Mouse (Mus musculus) embryonic fibroblast, embryonic 13.5 days (primary cell): Measurements from ENCODE around the gene Nsun5.

Experiments used
- CTCF ChIP-seq: IDR thresholded peaks from 2 replicates; pipeline ENCODE4 v1.5.1; 2011; ENCODE audit warnings: mild to moderate bottlenecking, control low read depth, low read length, moderate library complexity, borderline replicate concordance; ENCODE audit not compliant: insufficient read depth
- POLR2A ChIP-seq: IDR thresholded peaks from 2 replicates; pipeline ENCODE4 v1.6.1; 2011; ENCODE audit warnings: low read depth, mild to moderate bottlenecking, control low read depth, low read length, moderate library complexity

GRCm38 (mm10) chr5:135337575-135337974 is 32.2 kb upstream of the Nsun5 start:
- TF ChIP-seq POLR2A (no peak), CTCF (no peak)
